Mouse (Mus musculus) MEL (cell line): ENCODE results near the gene Minos1.

Source experiments
- BHLHE40 ChIP-seq: IDR thresholded peaks from 2 replicates; pipeline ENCODE4 v1.6.1; 2012; ENCODE audit warnings: low read depth, mild to moderate bottlenecking, inconsistent platforms, low read length, improper control_type of control experiment, borderline replicate concordance
- CHD1 ChIP-seq: IDR thresholded peaks from 2 replicates; pipeline ENCODE4 v1.6.1; 2012; ENCODE audit warnings: low read depth, mild to moderate bottlenecking, inconsistent platforms, low read length, improper control_type of control experiment
- CTCF ChIP-seq, 3 experiments: IDR thresholded peaks in 2 of 3; conservative IDR thresholded peaks in 1 of 3; 2 replicates each; pipeline ENCODE4 v1.5.1; 2011 to 2012; ENCODE audit warnings: low read length in 3 of 3, low read depth in 2 of 3, mild to moderate bottlenecking in 2 of 3, improper control_type of control experiment in 1 of 3, inconsistent platforms in 1 of 3, mixed read lengths in 1 of 3, moderate library complexity in 1 of 3; ENCODE audit not compliant: control insufficient read depth in 1 of 3, insufficient read depth in 1 of 3, poor library complexity in 1 of 3, severe bottlenecking in 1 of 3
- E2F4 ChIP-seq: IDR thresholded peaks from 2 replicates; pipeline ENCODE4 v1.6.1; 2011; ENCODE audit warnings: low read depth, low read length, improper control_type of control experiment, borderline replicate concordance
- EP300 ChIP-seq, 2 experiments: IDR thresholded peaks; 2 replicates each; pipeline ENCODE4 v1.6.1; 2011; ENCODE audit warnings: improper control_type of control experiment in 2 of 2, low read length in 2 of 2, low read depth in 1 of 2, mild to moderate bottlenecking in 1 of 2
- GATA1 ChIP-seq: IDR thresholded peaks from 2 replicates; pipeline ENCODE4 v1.6.1; 2011; ENCODE audit warnings: low read depth, low read length, improper control_type of control experiment
- HCFC1 ChIP-seq: IDR thresholded peaks from 2 replicates; pipeline ENCODE4 v1.6.1; 2012; ENCODE audit warnings: low read depth, mild to moderate bottlenecking, inconsistent platforms, low read length, improper control_type of control experiment, moderate library complexity
- MAFK ChIP-seq: IDR thresholded peaks from 2 replicates; pipeline ENCODE4 v1.6.1; 2011; ENCODE audit warnings: low read depth, mild to moderate bottlenecking, low read length, improper control_type of control experiment, borderline replicate concordance
- MAX ChIP-seq: IDR thresholded peaks from 2 replicates; pipeline ENCODE4 v1.6.1; 2011; ENCODE audit warnings: low read length, improper control_type of control experiment
- MAZ ChIP-seq: IDR thresholded peaks from 2 replicates; pipeline ENCODE4 v1.6.1; 2012; ENCODE audit warnings: low read depth, mild to moderate bottlenecking, inconsistent platforms, low read length, improper control_type of control experiment
- MXI1 ChIP-seq: IDR thresholded peaks from 2 replicates; pipeline ENCODE4 v1.6.1; 2011; ENCODE audit warnings: mild to moderate bottlenecking, low read depth, low read length, improper control_type of control experiment
- MYB ChIP-seq: IDR thresholded peaks from 2 replicates; pipeline ENCODE4 v1.6.1; 2011; ENCODE audit warnings: mild to moderate bottlenecking, low read depth, low read length, improper control_type of control experiment
- ZC3H11A ChIP-seq: IDR thresholded peaks from 2 replicates; pipeline ENCODE4 v1.6.1; 2012; ENCODE audit warnings: low read depth, mild to moderate bottlenecking, inconsistent platforms, low read length, improper control_type of control experiment

- TF ChIP-seq CTCF (IDR thresholded peaks at IDR 0.05 in 2 of 3, conservative IDR thresholded peaks at IDR 0.05 in 1 of 3; ENCODE audit: control insufficient read depth in 1 of 3, insufficient read depth in 1 of 3, low read depth in 2 of 3, low read length in 3 of 3, poor library complexity in 1 of 3, severe bottlenecking in 1 of 3): no peak
- no peak for TF ChIP-seq BHLHE40
- TF ChIP-seq EP300 (IDR thresholded peaks at IDR 0.05; ENCODE audit: low read depth in 1 of 2, low read length in 2 of 2): no peak
- no peak for TF ChIP-seq MAX
- no peak for TF ChIP-seq CHD1
- TF ChIP-seq MAZ: no peak
- TF ChIP-seq ZC3H11A: no peak
- no peak for TF ChIP-seq HCFC1
- no peak for TF ChIP-seq MAFK
- TF ChIP-seq GATA1: no peak
- TF ChIP-seq MXI1: no peak
- no peak for TF ChIP-seq E2F4
- TF ChIP-seq MYB: no peak
Observed at GRCm38 (mm10) chr4:139053391-139053790, 77.5 kb downstream of the Minos1 start.
